Mouse (Mus musculus): ENCODE measurements at regions not wholly inside any gene's neighbourhood (a gene's known extent, or its start where the extent isn't known, plus 50 kb on each side); places are given as distances from the start of the nearest gene placed in this dataset.
A peak's percentile ranks its signal among the peaks of the same experiment; 100 is the strongest.

DNA sequence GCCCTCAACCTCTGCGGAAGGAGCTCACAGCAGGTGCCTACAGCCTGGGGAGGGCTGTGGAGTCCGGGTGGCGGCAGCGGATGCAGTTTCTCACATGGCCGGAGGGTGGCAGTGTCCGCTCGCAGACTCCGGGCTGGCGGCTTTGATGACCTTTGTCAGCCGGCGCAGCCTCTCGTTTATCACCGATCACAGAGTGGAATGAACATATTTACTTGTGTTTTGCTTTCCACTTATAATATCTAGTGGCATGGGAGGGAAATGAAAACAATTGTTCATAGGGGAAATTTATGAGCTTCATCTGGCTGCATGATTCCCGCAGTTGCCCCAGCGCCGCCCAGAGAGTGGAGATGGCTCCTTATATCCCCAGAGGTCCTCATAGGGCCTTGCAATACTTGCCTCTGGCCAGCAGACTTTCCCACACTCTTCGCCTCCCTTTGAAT lies 99.2 kb upstream of the Zfp507 start:
- peak; percentile 82 for TF ChIP-seq CTCF (IDR thresholded peaks at IDR 0.05; ENCODE audit: borderline replicate concordance, insufficient read depth, low read depth, low read length)
- TF ChIP-seq POLR2A (IDR thresholded peaks at IDR 0.05; ENCODE audit: borderline replicate concordance, insufficient read depth, low read length) = no peak
